Mouse (Mus musculus) hindbrain, embryonic 11.5 days (tissue): ENCODE data around the gene Wfdc1. TPM values are rescaled to one million over a fixed set of nuclear protein-coding genes. Genes with fewer than 3 reads are reported as not detected.

ENCODE experiments used
- ATAC-seq: fragments of 200-750 bp; cut with Nextera tagmentation; 2 replicates; pipeline ENCODE4 v1.8.0; 2017; ENCODE audit warnings: mild to moderate bottlenecking, moderate TSS enrichment, moderate library complexity; ENCODE audit not compliant: low FRiP score
- DNase-seq: peaks from one replicate; pipeline ENCODE4 v3.0.0-alpha.2; 2015; ENCODE audit warnings: low spot score
- H3K27ac ChIP-seq: fragments of 300-500 bp; sonication (generic); 2 replicates; pipeline ENCODE4 v1.5.1; 2014; ENCODE audit warnings: mild to moderate bottlenecking, low read depth, low read length
- H3K27me3 ChIP-seq: fragments of 300-500 bp; sonication (generic); 2 replicates; pipeline ENCODE4 v1.6.1; 2014; ENCODE audit warnings: mild to moderate bottlenecking, low read length, moderate library complexity, mixed read lengths; ENCODE audit not compliant: control insufficient read depth, insufficient read depth
- H3K36me3 ChIP-seq: fragments of 300-500 bp; sonication (generic); 2 replicates; pipeline ENCODE4 v1.6.1; 2014; ENCODE audit warnings: mild to moderate bottlenecking, low read length, moderate library complexity, mixed read lengths; ENCODE audit not compliant: control insufficient read depth, insufficient read depth
- H3K4me1 ChIP-seq: fragments of 300-500 bp; sonication (generic); replicated peaks from 2 replicates; pipeline ENCODE4 v1.6.1; 2014; ENCODE audit warnings: low read length, mixed read lengths; ENCODE audit not compliant: control insufficient read depth, insufficient read depth
- H3K4me2 ChIP-seq: fragments of 300-500 bp; sonication (generic); replicated peaks from 2 replicates; pipeline ENCODE4 v1.6.1; 2014; ENCODE audit warnings: mild to moderate bottlenecking, low read depth, low read length
- H3K4me3 ChIP-seq: fragments of 300-500 bp; sonication (generic); 2 replicates; pipeline ENCODE4 v1.5.1; 2014; ENCODE audit warnings: low read depth, low read length
- H3K9ac ChIP-seq: fragments of 300-500 bp; sonication (generic); 2 replicates; pipeline ENCODE4 v1.6.1; 2014; ENCODE audit warnings: low read depth, low read length
- H3K9me3 ChIP-seq: fragments of 300-500 bp; sonication (generic); 2 replicates; pipeline ENCODE4 v1.6.1; 2016; ENCODE audit warnings: low read length; ENCODE audit not compliant: control insufficient read depth
- WGBS: fragments of 180-500 bp; shearing (Covaris S2); extraction: QIAGEN DNeasy Blood & Tissue Kit; methylation state at CpG from one replicate; pipeline ENCODE4 v1.1.7; 2014; 5-methylcytosine and 5-hydroxymethylcytosine counted together
- polyA plus RNA-seq: library from polyadenylated mRNA; unstranded; fragments of >200 nt; fragmentation: Nextera tagmentation; extraction: Ambion mirVana; gene quantifications from 2 replicates; pipeline ENCODE4 v1.2.1, GENCODE M21; 2014

Gene Wfdc1
- polyA plus RNA-seq, 1 experiment from 2014 or later = 3.6 TPM

GRCm38 (mm10) chr8:119644429-119644960, 21.7 kb upstream of the Wfdc1 start:
- Histone ChIP-seq H3K4me2 (no peak overlapping the region), H3K9me3 (no peaks in the 10 kb centered on the region), H3K36me3 (no peaks in the 10 kb centered on the region), H3K27me3 (no peaks in the 10 kb centered on the region), H3K9ac (no peak overlapping the region), H3K4me1 (no peaks in the 10 kb centered on the region), H3K27ac (peak overlapping the region; percentile 67), H3K4me3 (no peak overlapping the region)
- ATAC-seq (no peak), DNase-seq (no peak)
- WGBS = 84% methylated on average over 17 of the region's 17 CpGs

DNA sequence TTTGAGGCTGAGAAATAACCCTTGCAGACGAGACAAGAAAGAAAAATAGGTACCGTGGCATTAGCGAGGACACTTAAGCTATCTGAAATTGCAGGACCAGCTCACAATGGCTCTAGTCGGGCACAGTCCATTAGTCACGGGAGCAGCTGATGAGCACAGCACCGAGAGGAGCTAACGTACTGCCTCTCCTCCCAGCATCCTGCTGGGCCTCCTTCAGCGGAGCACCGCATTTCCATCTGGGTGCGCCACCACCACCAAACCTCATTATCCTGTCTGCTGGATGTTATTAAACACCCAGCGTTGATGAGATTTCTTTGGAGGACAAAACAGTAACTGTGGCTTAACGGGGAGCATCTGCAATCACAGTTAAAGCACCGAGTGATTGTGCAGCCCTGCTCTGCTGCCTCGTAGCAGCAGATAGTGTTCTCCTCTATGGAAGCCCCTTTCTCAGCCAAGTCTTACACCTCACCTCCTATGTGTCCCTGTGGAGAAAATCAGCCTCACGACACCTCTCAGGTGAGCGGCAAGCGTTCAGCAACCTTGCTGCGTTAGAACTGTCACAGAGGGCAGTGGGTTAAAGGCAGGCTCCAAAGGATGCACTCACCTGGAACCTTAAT, 21.1 kb upstream of the Wfdc1 start:
- Histone ChIP-seq H3K9me3 (no peaks in the 10 kb centered on the region), H3K36me3 (no peaks in the 10 kb centered on the region), H3K4me1 (no peaks in the 10 kb centered on the region), H3K9ac (no peak overlapping the region), H3K4me2 (no peak overlapping the region), H3K27me3 (no peaks in the 10 kb centered on the region), H3K4me3 (no peak overlapping the region), H3K27ac (peak overlapping the region; percentile 67)
- DNase-seq = no peak
- WGBS = 61% methylated on average over 18 of the region's 18 CpGs
- peak; percentile 66; the same call in 1 of the 2 replicates for ATAC-seq

GRCm38 (mm10) chr8:119646197-119646596, 20.0 kb upstream of the Wfdc1 start:
- H3K27ac ChIP-seq = no peak overlapping the region

GRCm38 (mm10) chr8:119646846-119647245, 19.3 kb upstream of the Wfdc1 start:
- H3K27ac ChIP-seq = no peak overlapping the region
- H3K36me3 ChIP-seq = no peaks in the 10 kb centered on the region
- WGBS = 85% methylated on average over 7 of the region's 7 CpGs
- no peak overlapping the region for H3K4me2 ChIP-seq
- no peak overlapping the region for H3K4me3 ChIP-seq
- no peak for DNase-seq
- ATAC-seq = no peak
- H3K9me3 ChIP-seq = no peaks in the 10 kb centered on the region
- no peak overlapping the region for H3K9ac ChIP-seq
- H3K4me1 ChIP-seq = no peaks in the 10 kb centered on the region
- no peaks in the 10 kb centered on the region for H3K27me3 ChIP-seq

More at GRCm38 (mm10) chr8:119646197-119646596, 20.0 kb upstream of the Wfdc1 start:
- H3K4me1 ChIP-seq = no peaks in the 10 kb centered on the region
- H3K27me3 ChIP-seq = no peaks in the 10 kb centered on the region
- no peak for DNase-seq
- H3K9ac ChIP-seq = no peak overlapping the region
- no peak overlapping the region for H3K4me3 ChIP-seq
- WGBS = 74% methylated on average over 3 of the region's 3 CpGs
- no peak for ATAC-seq
- no peaks in the 10 kb centered on the region for H3K36me3 ChIP-seq
- no peak overlapping the region for H3K4me2 ChIP-seq
- no peaks in the 10 kb centered on the region for H3K9me3 ChIP-seq

DNA sequence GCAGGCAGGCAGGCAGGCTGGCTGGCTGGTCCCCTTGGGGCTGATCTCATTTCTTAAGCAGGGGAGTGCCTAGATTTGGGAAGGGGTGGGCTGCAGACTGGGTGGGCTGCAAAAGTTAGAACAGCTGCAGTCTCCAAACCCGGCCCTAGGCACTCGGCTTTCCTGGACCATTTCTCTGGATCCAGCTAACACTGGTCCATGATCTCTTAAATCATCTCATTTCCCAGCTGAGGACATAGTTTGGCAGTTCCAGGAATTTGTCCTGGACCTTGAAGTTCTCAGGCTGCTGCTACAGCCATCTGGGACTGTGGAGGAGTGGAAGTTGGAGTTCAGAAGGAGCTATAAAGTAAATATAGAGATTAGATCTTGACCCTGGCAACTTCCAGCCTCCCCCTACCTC, 14.8 kb upstream of the Wfdc1 start:
- 76% methylated on average over 2 of the region's 2 CpGs for WGBS
- no peaks in the 10 kb centered on the region for H3K4me1 ChIP-seq
- no peaks in the 10 kb centered on the region for H3K36me3 ChIP-seq
- H3K9me3 ChIP-seq = no peaks in the 10 kb centered on the region
- H3K27me3 ChIP-seq = no peaks in the 10 kb centered on the region
- H3K9ac ChIP-seq = no peak overlapping the region
- ATAC-seq = no peak
- H3K4me3 ChIP-seq = no peak overlapping the region
- H3K4me2 ChIP-seq = no peak overlapping the region
- no peak for DNase-seq
- no peak overlapping the region for H3K27ac ChIP-seq

DNA sequence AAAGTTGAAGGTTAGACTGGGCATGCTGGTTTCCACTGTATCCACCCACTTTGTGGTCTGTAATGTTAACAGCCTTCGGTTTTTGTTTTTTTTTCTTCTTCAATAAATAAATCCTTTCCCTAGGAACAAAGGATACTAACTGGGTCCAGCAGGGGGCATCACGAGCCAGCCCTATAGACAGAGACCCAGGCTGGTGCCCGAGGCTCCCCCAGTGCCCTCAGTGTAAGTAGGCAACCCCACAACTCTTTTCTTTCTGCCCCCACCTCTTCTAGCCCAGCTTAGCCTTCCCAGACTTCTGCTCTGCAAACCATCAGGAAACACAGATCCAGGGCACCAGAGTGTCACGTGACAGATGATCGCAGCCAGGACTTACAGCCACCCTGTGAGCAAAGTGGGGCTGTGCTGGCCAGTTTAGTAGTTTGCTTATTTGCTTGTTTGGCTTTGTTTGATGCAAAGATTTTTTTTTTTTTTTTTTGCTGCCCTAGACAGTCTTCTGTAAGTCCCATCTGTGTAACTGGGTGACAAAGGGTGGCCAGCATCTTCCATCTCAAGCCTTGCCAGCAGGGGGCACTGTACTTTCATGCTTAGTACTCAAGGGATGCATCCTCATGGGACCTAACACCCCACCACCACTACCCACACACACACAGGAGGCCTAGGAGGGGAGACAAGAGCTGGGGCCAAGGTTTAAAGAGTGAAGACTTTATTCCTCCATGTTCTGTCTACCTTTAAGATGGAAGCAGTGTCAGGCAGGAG, 9.3 kb upstream of the Wfdc1 start:
- no peaks in the 10 kb centered on the region for H3K27me3 ChIP-seq
- H3K4me1 ChIP-seq = peaks cover 4% of the 10 kb centered on the region; the same call in 1 of the 2 replicates
- no peak overlapping the region for H3K4me3 ChIP-seq
- H3K27ac ChIP-seq = no peak overlapping the region
- 52% methylated on average over 5 of the region's 5 CpGs for WGBS
- ATAC-seq (no peak), DNase-seq (no peak)
- H3K4me2 ChIP-seq = no peak overlapping the region
- no peaks in the 10 kb centered on the region for H3K36me3 ChIP-seq
- no peak overlapping the region for H3K9ac ChIP-seq
- H3K9me3 ChIP-seq = no peaks in the 10 kb centered on the region

DNA sequence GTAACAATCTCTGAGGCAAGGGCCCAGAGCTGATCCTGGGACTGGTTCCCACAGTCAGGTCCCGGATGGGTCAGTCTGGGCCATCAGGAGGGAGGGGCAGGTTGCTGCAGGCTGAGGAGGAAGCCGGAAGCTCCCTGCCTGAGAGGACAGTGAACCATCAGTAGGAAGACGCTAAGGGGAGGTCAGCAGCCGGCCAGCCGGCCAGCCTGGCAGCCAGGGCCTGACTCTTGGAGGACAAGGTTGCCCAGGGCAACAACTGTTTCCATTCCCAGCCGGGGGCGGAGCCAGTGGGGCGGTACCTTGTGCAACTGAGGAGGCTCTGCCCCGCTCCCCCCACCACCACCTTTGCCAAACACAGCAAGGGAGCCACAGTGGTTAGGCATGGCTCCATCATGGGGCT, 5.1 kb upstream of the Wfdc1 start:
- peaks cover 4% of the 10 kb centered on the region; the same call in 1 of the 2 replicates for H3K4me1 ChIP-seq

DNA sequence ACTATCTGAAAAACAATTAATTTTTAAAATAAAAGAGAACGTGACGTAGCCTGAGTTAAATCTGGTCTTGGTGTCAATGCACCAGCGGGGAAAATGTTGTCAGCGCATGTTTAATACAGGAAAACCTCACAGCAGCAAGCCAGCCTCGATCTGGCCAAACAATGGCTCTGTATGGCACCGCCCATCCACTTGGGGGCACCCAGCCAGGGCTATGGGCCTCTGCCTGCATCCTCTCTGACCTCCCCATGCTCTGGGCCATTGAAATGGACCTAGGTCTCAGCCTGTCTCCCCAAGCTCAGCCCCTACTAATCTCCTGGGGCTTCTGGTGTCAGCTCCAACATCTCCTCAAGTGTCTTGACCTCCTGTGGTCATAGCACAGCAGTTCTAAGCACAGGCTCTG, 4.3 kb upstream of the Wfdc1 start:
- Histone ChIP-seq H3K4me2 (no peak overlapping the region), H3K27me3 (no peaks in the 10 kb centered on the region; the same call in 1 of the 2 replicates), H3K27ac (no peak overlapping the region), H3K4me1 (peaks cover 4% of the 10 kb centered on the region; the same call in 1 of the 2 replicates), H3K36me3 (no peaks in the 10 kb centered on the region), H3K4me3 (no peak overlapping the region), H3K9ac (no peak overlapping the region), H3K9me3 (no peaks in the 10 kb centered on the region)
- ATAC-seq (no peak), DNase-seq (no peak)
- WGBS = 74% methylated on average over 6 of the region's 6 CpGs

More for the DNA sequence above, 5.1 kb upstream of the Wfdc1 start:
- Histone ChIP-seq H3K36me3 (no peaks in the 10 kb centered on the region), H3K9ac (0 out of 2 replicates have a peak overlapping the region, but pooled peaks have one; percentile 4), H3K4me3 (no peak overlapping the region), H3K27ac (no peak overlapping the region), H3K27me3 (no peaks in the 10 kb centered on the region; the same call in 1 of the 2 replicates), H3K9me3 (no peaks in the 10 kb centered on the region), H3K4me2 (no peak overlapping the region)
- DNase-seq = peak; percentile 69
- WGBS = 2% methylated on average over 9 of the region's 9 CpGs
- peak; percentile 56 for ATAC-seq
